Mouse (Mus musculus) heart, adult 9 months (tissue): ENCODE results near the gene Katnb1.

Experiments used
- DNase-seq, 2 experiments: peaks; one replicate each; pipeline ENCODE4 v3.0.0; 2022; ENCODE audit warnings: low spot score in 2 of 2

Gene Katnb1

GRCm38 (mm10) chr8:95084744-95085431 lies 3.9 kb downstream of the Katnb1 start:
- no peak for DNase-seq

GRCm38 (mm10) chr8:95085432-95086141 lies 4.6 kb downstream of the Katnb1 start:
- no peak for DNase-seq

GRCm38 (mm10) chr8:95093574-95093973 lies 12.6 kb downstream of the Katnb1 start:
- DNase-seq, result no peak

GRCm38 (mm10) chr8:95099009-95099408 lies 18.0 kb downstream of the Katnb1 start:
- peak; percentile 42 to 64 for DNase-seq

- DNase-seq, result no peak
Measured at GRCm38 (mm10) chr8:95101972-95102371, 21.0 kb downstream of the Katnb1 start.

GRCm38 (mm10) chr8:95107306-95107705 lies 26.3 kb downstream of the Katnb1 start:
- no peak for DNase-seq

GRCm38 (mm10) chr8:95112594-95112993 lies 31.6 kb downstream of the Katnb1 start:
- DNase-seq, result no peak

- no peak for DNase-seq
Measured at GRCm38 (mm10) chr8:95113108-95113507, 32.1 kb downstream of the Katnb1 start.

GRCm38 (mm10) chr8:95113750-95114149 lies 32.8 kb downstream of the Katnb1 start:
- no peak for DNase-seq

GRCm38 (mm10) chr8:95123455-95123854 lies 42.5 kb downstream of the Katnb1 start:
- no peak for DNase-seq

GRCm38 (mm10) chr8:95126497-95126896 lies 45.5 kb downstream of the Katnb1 start:
- DNase-seq, result no peak

- DNase-seq, result no peak
Measured at GRCm38 (mm10) chr8:95127658-95128057, 46.7 kb downstream of the Katnb1 start.

- no peak for DNase-seq
Measured at GRCm38 (mm10) chr8:95128750-95129260, 47.8 kb downstream of the Katnb1 start.

GRCm38 (mm10) chr8:95130966-95131537 lies 50.1 kb downstream of the Katnb1 start:
- peak; percentile 66 to 78 for DNase-seq

GRCm38 (mm10) chr8:95131983-95132382 lies 51.0 kb downstream of the Katnb1 start:
- no peak for DNase-seq

- DNase-seq, result no peak
Measured at GRCm38 (mm10) chr8:95134186-95134585, 53.2 kb downstream of the Katnb1 start.

- no peak for DNase-seq
Measured at GRCm38 (mm10) chr8:95135242-95135641, 54.3 kb downstream of the Katnb1 start.

- DNase-seq, result no peak
Measured at GRCm38 (mm10) chr8:95136218-95136617, 55.2 kb downstream of the Katnb1 start.

GRCm38 (mm10) chr8:95137201-95137600 lies 56.2 kb downstream of the Katnb1 start:
- no peak for DNase-seq

- peak; percentile 54 to 72 for DNase-seq
Measured at GRCm38 (mm10) chr8:95137641-95138098, 56.7 kb downstream of the Katnb1 start.

- no peak for DNase-seq
Measured at GRCm38 (mm10) chr8:95138341-95139050, 57.5 kb downstream of the Katnb1 start.

- no peak for DNase-seq
Measured at GRCm38 (mm10) chr8:95139051-95139365, 58.0 kb downstream of the Katnb1 start.
